Mouse (Mus musculus) lung, postnatal 0 days (tissue): ENCODE data around the gene Frmd8. TPM values are rescaled to one million over a fixed set of nuclear protein-coding genes. Genes with fewer than 3 reads are reported as not detected.

ENCODE experiments used
- ATAC-seq: fragments of 200-750 bp; cut with Nextera tagmentation; 2 replicates; pipeline ENCODE4 v1.8.0; 2017; ENCODE audit warnings: moderate library complexity
- DNase-seq: peaks from one replicate; pipeline ENCODE4 v3.0.0-alpha.2; 2016; ENCODE audit warnings: low spot score
- H3K27ac ChIP-seq: fragments of 300-500 bp; sonication (generic); 2 replicates; pipeline ENCODE4 v1.5.1; 2014; ENCODE audit warnings: antibody characterized with exemption, mild to moderate bottlenecking, low read length, mixed read lengths
- H3K27me3 ChIP-seq: fragments of 300-500 bp; sonication (generic); replicated peaks from 2 replicates; pipeline ENCODE4 v1.6.1; 2014; ENCODE audit warnings: low read length, mixed read lengths; ENCODE audit not compliant: insufficient read depth
- H3K36me3 ChIP-seq: fragments of 300-500 bp; sonication (generic); 2 replicates; pipeline ENCODE4 v1.6.1; 2014; ENCODE audit warnings: low read length, mixed read lengths; ENCODE audit not compliant: insufficient read depth
- H3K4me1 ChIP-seq: fragments of 300-500 bp; sonication (generic); 2 replicates; pipeline ENCODE4 v1.6.1; 2014; ENCODE audit warnings: antibody characterized with exemption, low read depth, low read length, mixed read lengths; ENCODE audit not compliant: insufficient read depth
- H3K4me2 ChIP-seq: fragments of 300-500 bp; sonication (generic); replicated peaks from 2 replicates; pipeline ENCODE4 v1.6.1; 2014; ENCODE audit warnings: low read depth, mild to moderate bottlenecking, low read length, moderate library complexity, mixed read lengths
- H3K4me3 ChIP-seq: fragments of 300-500 bp; sonication (generic); 2 replicates; pipeline ENCODE4 v1.5.1; 2014; ENCODE audit warnings: low read depth, low read length
- H3K9ac ChIP-seq: fragments of 300-500 bp; sonication (generic); replicated peaks from 2 replicates; pipeline ENCODE4 v1.6.1; 2014; ENCODE audit warnings: low read depth, mild to moderate bottlenecking
- H3K9me3 ChIP-seq: fragments of 300-500 bp; sonication (generic); 2 replicates; pipeline ENCODE4 v1.6.1; 2016; ENCODE audit warnings: low read length, mixed read lengths
- CTCF ChIP-seq: IDR thresholded peaks from 2 replicates; pipeline ENCODE4 v1.5.1; 2016; ENCODE audit warnings: antibody characterized with exemption, mild to moderate bottlenecking
- EP300 ChIP-seq: IDR thresholded peaks from 2 replicates; pipeline ENCODE4 v1.6.1; 2016; ENCODE audit warnings: antibody characterized with exemption, mild to moderate bottlenecking, control low read depth
- WGBS: fragments of 180-500 bp; shearing (Covaris S2); extraction: QIAGEN DNeasy Blood & Tissue Kit; methylation state at CpG from one replicate; pipeline ENCODE4 v1.1.7; 2014; 5-methylcytosine and 5-hydroxymethylcytosine counted together
- polyA plus RNA-seq: library from polyadenylated mRNA; unstranded; fragments of >200 nt; fragmentation: Nextera tagmentation; extraction: Ambion mirVana; gene quantifications from 2 replicates; pipeline ENCODE4 v1.2.1, GENCODE M21; 2015

The Frmd8 gene
- polyA plus RNA-seq, 1 experiment from 2014 or later: 35.1 TPM

DNA sequence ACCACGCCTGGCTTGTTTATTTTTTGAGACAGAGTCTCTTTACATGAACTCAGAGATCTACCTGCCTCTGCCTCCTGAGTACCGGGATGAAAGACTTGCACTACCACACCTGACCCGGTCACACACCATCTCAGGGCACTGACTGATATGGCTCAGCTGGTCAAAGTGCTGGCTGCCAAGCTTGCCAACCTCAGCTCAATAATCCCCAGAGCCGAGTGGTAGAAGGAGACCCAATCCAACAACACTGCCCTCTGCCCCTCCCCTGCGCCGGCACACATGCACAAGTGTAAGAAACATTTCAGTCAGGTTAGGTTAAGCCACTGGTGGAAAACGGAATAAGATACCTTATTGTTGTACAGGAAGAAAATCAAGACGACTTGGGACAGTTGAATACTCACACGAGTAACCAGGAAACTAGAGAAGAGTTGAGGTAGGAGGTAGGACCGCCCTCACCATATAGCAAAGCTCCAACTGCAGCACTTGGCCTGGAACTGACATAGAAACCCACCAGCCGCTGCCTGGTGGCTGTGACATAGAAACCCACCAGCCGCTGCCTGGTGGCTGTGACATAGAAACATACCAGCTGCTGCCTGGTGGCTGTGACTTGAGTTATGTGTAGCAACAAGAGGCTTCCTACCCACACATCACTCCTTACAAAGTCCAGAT lies 40.7 kb downstream of the Frmd8 start:
- Histone ChIP-seq H3K27me3 (no peaks in the 10 kb centered on the region), H3K4me2 (no peak overlapping the region), H3K9me3 (no peaks in the 10 kb centered on the region), H3K4me1 (peaks cover 7% of the 10 kb centered on the region; the same call in 1 of the 2 replicates), H3K27ac (peak overlapping the region; percentile 71), H3K9ac (no peak overlapping the region), H3K4me3 (no peak overlapping the region), H3K36me3 (no peaks in the 10 kb centered on the region)
- ATAC-seq (peak; percentile 13; the same call in 1 of the 2 replicates), DNase-seq (peak; percentile 81)
- WGBS: 68% methylated on average over 12 of the region's 12 CpGs
- TF ChIP-seq CTCF (no peak), EP300 (no peak)

- Histone ChIP-seq H3K9me3 (no peaks in the 10 kb centered on the region), H3K4me3 (no peak overlapping the region), H3K4me2 (no peak overlapping the region), H3K4me1 (peaks cover 12% of the 10 kb centered on the region), H3K9ac (no peak overlapping the region), H3K27ac (peak overlapping the region; percentile 59), H3K36me3 (no peaks in the 10 kb centered on the region), H3K27me3 (no peaks in the 10 kb centered on the region)
- TF ChIP-seq EP300 (no peak), CTCF (no peak)
- peak; percentile 55 for DNase-seq
- WGBS: 66% methylated on average over 10 of the region's 10 CpGs
- no peak for ATAC-seq
Measured at GRCm38 (mm10) chr19:5833287-5834100, 41.6 kb downstream of the Frmd8 start.

DNA sequence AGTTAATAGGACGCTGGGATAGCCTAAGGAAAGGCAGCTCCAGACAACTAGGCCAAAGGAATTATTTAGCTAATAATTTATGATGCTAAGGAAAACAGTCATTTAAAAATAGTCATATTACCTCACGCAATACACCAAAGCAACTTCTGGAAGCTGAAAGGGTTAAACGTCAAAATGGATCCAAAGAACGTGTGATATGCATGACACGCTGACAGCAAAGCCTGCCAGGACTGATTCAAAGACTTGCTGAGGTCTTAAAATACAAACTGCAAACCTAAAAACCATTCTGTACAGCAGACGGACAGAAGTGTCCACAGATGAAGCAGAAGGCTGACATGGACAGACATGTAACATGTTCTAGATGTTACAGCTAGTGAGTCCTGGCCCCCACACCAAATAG lies 42.7 kb downstream of the Frmd8 start:
- Histone ChIP-seq H3K9me3 (no peaks in the 10 kb centered on the region), H3K27me3 (no peaks in the 10 kb centered on the region), H3K36me3 (no peaks in the 10 kb centered on the region), H3K4me1 (peaks cover 12% of the 10 kb centered on the region), H3K4me2 (no peak overlapping the region), H3K4me3 (no peak overlapping the region), H3K27ac (peak overlapping the region; percentile 59), H3K9ac (no peak overlapping the region)
- DNase-seq (peak; percentile 66), ATAC-seq (no peak)
- WGBS: 49% methylated on average over 6 of the region's 6 CpGs
- TF ChIP-seq EP300: no peak
- TF ChIP-seq CTCF: no peak

- 70% methylated on average over 4 of the region's 4 CpGs for WGBS
- H3K9ac ChIP-seq: no peak overlapping the region
- DNase-seq: no peak
- no peak overlapping the region for H3K4me2 ChIP-seq
- no peaks in the 10 kb centered on the region for H3K27me3 ChIP-seq
- ATAC-seq: no peak
- TF ChIP-seq CTCF (no peak), EP300 (no peak)
- H3K4me3 ChIP-seq: no peak overlapping the region
- no peaks in the 10 kb centered on the region for H3K36me3 ChIP-seq
- no peaks in the 10 kb centered on the region for H3K9me3 ChIP-seq
- H3K4me1 ChIP-seq: peaks cover 12% of the 10 kb centered on the region
- peak overlapping the region; percentile 59; the same call in 1 of the 2 replicates for H3K27ac ChIP-seq
Measured at GRCm38 (mm10) chr19:5831958-5832320, 43.1 kb downstream of the Frmd8 start.

DNA sequence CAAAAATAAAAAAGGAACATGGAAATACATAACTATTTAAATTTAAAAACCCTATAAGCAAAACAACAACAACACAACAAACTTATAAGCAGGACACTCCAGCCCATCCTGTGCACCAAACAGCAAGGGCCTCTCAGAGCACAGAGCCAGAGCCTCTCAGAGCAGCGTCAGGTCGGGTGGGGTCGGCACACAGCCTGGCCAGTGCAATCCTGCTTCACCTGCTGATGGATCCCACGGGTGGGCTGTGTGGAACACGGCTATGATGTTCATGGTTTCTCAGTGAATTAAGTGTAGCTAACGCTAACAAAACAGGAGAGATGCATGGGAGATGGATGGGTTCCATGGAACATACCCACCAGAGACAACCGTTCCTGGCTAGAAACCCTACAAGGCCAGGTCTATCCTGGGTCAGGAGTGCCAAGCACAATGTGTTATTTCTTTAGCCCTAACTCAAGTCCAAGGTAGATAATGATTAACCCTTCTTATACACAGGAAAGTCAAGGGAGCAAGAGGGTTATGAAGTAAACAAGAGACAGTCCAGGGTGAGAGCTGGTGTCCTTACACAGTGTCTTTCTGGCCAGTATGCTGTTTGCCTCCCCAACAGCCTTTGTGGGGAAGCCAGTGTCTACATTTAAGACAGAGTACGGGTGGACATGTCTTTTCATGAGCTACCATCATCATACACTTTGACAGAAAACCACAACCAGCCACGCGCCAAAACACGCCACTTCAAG lies 43.7 kb downstream of the Frmd8 start:
- H3K4me1 ChIP-seq: peaks cover 12% of the 10 kb centered on the region
- WGBS: 74% methylated on average over 11 of the region's 11 CpGs
- no peaks in the 10 kb centered on the region for H3K27me3 ChIP-seq
- TF ChIP-seq EP300: no peak
- TF ChIP-seq CTCF: no peak
- H3K4me3 ChIP-seq: no peak overlapping the region
- DNase-seq: peak; percentile 18
- H3K4me2 ChIP-seq: no peak overlapping the region
- H3K27ac ChIP-seq: peak overlapping the region; percentile 59; the same call in 1 of the 2 replicates
- no peak overlapping the region for H3K9ac ChIP-seq
- H3K36me3 ChIP-seq: no peaks in the 10 kb centered on the region
- no peaks in the 10 kb centered on the region for H3K9me3 ChIP-seq
- no peak for ATAC-seq

DNA sequence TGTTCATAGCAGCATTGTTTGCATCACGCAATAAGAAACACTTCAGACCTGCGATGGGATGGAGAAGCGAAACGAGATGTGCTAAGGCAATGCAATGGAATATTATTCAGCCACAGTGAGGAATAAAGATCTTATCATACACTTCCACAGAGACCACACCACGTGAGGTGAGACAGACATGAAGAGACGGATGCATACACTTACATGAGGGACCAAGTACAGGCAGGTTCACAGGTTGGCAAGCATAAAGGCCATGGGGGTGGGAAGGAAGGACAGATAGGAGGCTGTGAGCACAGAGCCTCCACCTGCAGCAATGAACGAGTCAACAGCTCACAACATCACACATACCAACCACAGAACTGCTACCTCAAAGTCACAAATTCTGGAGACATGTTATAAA lies 44.3 kb downstream of the Frmd8 start:
- no peaks in the 10 kb centered on the region for H3K9me3 ChIP-seq
- DNase-seq: no peak
- no peaks in the 10 kb centered on the region for H3K27me3 ChIP-seq
- no peak overlapping the region; the same call in 1 of the 2 replicates for H3K27ac ChIP-seq
- H3K4me3 ChIP-seq: no peak overlapping the region
- H3K4me2 ChIP-seq: no peak overlapping the region
- no peak for ATAC-seq
- no peak overlapping the region for H3K9ac ChIP-seq
- H3K36me3 ChIP-seq: 0 out of 2 replicates have a peak, but pooled peaks cover 3% of the 10 kb centered on the region
- WGBS: 69% methylated on average over 7 of the region's 7 CpGs
- TF ChIP-seq EP300: no peak
- TF ChIP-seq CTCF: no peak
- peaks cover 12% of the 10 kb centered on the region for H3K4me1 ChIP-seq
